Mouse (Mus musculus): Measurements from ENCODE around the gene Itpr3. TPM values are rescaled to one million over a fixed set of nuclear protein-coding genes. Genes with fewer than 3 reads are reported as not detected.
A peak's percentile ranks its signal among the peaks of the same experiment; 100 is the strongest.

Itpr3 gene
- polyA plus RNA-seq, 1 experiment from 2014 or later = 1.5 TPM

DNA sequence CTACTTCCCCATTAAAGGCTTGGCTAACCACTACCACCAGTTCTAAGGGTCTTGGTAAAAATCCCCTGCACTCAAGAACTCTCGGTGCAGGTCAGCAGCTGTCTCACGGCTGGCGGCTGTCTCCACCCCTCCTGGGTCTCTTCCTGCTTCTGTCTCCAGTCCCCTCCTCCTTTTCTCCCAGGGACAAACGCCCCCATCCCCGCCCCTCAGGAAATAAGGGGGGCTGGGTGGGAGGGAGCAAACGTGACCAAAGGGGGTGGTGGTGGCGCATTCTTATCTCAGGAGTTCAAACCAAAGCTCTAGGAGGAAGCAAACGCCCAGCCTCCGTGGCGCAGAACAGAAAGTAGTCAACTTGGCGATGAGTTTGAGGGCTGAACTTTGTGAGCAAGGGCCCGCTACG, 934 bp upstream of the Itpr3 start:
- H3K36me3 ChIP-seq = no peaks in the 10 kb centered on the region
- H3K4me1 ChIP-seq = peaks cover 37% of the 10 kb centered on the region
- no peaks in the 10 kb centered on the region for H3K9me3 ChIP-seq
- peak overlapping the region; percentile 88 for H3K27ac ChIP-seq (replicated peaks)
- WGBS = under 1% methylated on average over 13 of the region's 13 CpGs
- peak overlapping the region; percentile 91 for H3K4me2 ChIP-seq
- no peak; the same call in 1 of the 2 replicates for ATAC-seq (ENCODE audit: extremely low read depth, insufficient number of reproducible peaks, low FRiP score, low TSS enrichment)
- H3K27me3 ChIP-seq (replicated peaks) = peaks cover 28% of the 10 kb centered on the region
- peak overlapping the region; percentile 76 for H3K9ac ChIP-seq
- H3K4me3 ChIP-seq = peak overlapping the region; percentile 67

DNA sequence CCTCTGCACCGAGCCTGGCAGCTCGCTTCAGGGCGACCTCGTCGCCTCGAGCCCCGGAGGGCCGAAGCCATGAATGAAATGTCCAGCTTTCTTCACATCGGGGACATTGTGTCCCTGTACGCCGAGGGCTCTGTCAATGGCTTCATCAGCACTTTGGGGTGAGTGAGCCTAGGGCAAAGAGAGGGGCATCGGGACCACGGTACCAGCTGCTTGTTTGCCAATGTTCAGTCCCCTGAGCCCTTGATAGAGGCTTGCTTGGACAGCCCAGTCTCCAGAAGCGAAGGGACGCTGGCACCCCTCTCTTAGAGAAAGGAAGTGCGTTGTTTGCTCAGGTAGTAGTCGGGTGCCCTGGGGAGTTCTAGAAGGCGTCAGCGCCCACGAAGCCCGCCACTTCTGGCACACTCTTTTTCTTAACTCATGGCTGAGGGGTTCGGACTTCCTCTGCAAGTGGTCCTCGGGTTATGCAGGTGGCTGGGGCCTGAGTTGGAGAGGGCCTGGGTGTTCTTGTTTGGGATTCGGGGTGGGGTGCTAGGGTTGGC, 482 bp downstream of the Itpr3 start:
- no peaks in the 10 kb centered on the region for H3K9me3 ChIP-seq
- H3K4me1 ChIP-seq = peaks cover 27% of the 10 kb centered on the region
- peak overlapping the region; percentile 91 for H3K4me2 ChIP-seq
- H3K4me3 ChIP-seq = peak overlapping the region; percentile 67
- H3K36me3 ChIP-seq = no peaks in the 10 kb centered on the region
- H3K27ac ChIP-seq (replicated peaks) = peak overlapping the region; percentile 88
- peak overlapping the region; percentile 76 for H3K9ac ChIP-seq
- WGBS = 3% methylated on average over 24 of the region's 24 CpGs
- peaks cover 28% of the 10 kb centered on the region for H3K27me3 ChIP-seq (replicated peaks)
- no peak for ATAC-seq (ENCODE audit: extremely low read depth, insufficient number of reproducible peaks, low FRiP score, low TSS enrichment)

DNA sequence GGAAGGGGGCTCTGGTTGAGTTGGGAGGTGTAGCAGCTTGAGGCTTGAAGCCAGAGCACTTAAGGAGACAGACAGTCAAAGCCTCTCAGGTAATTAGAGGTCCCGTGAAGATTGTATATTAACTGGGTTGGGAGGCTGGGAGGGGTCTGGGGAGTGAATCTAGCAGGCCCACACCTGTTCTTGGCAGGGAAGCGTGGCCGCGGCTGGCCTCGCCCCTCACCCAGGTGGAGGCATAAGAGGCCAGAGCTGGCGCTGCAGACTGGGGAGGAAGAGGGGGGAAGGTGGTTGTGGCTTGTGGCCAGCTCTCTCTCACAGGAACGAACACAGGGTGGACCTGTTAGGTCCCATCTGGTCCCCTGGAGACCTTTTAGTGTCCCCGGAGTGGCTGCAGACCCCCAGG, 3.6 kb downstream of the Itpr3 start:
- H3K27me3 ChIP-seq (replicated peaks) = peaks cover 28% of the 10 kb centered on the region
- ATAC-seq (ENCODE audit: extremely low read depth, insufficient number of reproducible peaks, low FRiP score, low TSS enrichment) = no peak
- no peak overlapping the region for H3K27ac ChIP-seq (replicated peaks)
- H3K4me3 ChIP-seq = no peak overlapping the region
- no peaks in the 10 kb centered on the region for H3K36me3 ChIP-seq
- H3K9me3 ChIP-seq = no peaks in the 10 kb centered on the region
- H3K4me1 ChIP-seq = peaks cover 44% of the 10 kb centered on the region
- WGBS = 75% methylated on average over 8 of the region's 8 CpGs
- H3K9ac ChIP-seq = no peak overlapping the region
- H3K4me2 ChIP-seq = no peak overlapping the region

DNA sequence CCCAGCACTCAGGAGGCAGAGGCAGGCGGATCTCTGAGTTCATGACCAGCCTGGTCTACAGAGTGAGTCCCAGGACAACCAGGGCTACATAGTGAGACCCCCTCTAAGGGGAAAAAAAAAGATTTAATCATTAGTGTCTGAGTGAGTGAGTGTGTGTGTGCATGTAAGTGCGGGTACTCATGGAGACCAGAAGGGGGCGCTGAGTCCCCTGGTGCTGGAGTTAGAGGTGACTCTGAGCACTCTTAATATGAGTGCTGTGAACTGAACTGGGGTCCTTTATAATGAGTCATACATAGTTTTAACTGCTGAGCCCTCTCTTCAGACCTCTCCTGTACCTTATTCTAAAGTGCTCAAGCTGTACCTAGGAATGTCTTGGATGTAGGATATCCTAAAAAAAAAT, 4.6 kb downstream of the Itpr3 start:
- no peak for ATAC-seq (ENCODE audit: extremely low read depth, insufficient number of reproducible peaks, low FRiP score, low TSS enrichment)
- no peaks in the 10 kb centered on the region for H3K36me3 ChIP-seq
- no peak overlapping the region for H3K9ac ChIP-seq
- H3K9me3 ChIP-seq = no peaks in the 10 kb centered on the region
- 82% methylated on average over 3 of the region's 3 CpGs for WGBS
- H3K4me2 ChIP-seq = no peak overlapping the region
- peaks cover 46% of the 10 kb centered on the region for H3K4me1 ChIP-seq
- peaks cover 28% of the 10 kb centered on the region for H3K27me3 ChIP-seq (replicated peaks)
- no peak overlapping the region for H3K4me3 ChIP-seq
- no peak overlapping the region for H3K27ac ChIP-seq (replicated peaks)

DNA sequence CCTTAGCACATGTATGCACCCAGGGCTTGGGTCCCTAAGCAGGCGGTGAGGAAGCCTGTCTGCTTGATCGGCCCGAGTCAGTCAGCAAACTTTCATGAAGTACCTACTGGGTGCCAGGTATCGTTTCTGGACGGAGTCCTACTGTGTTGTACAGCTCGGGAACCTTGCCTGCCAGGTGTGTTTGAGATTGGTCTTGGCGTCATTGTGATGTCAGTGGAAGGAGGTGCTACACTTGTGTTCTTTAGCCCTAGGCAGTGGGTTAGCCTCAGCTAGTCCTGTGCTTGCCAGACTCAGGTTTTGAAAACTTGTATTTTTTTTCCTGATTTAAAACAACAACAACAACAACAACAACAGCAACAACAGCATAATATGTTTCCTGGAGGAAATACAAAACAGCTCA, 5.6 kb downstream of the Itpr3 start:
- Histone ChIP-seq H3K4me1 (peaks cover 42% of the 10 kb centered on the region), H3K27ac (replicated peaks) (no peak overlapping the region), H3K4me2 (no peak overlapping the region), H3K27me3 (replicated peaks) (peaks cover 24% of the 10 kb centered on the region), H3K9me3 (no peaks in the 10 kb centered on the region), H3K4me3 (no peak overlapping the region), H3K36me3 (no peaks in the 10 kb centered on the region), H3K9ac (no peak overlapping the region)
- ATAC-seq (ENCODE audit: extremely low read depth, insufficient number of reproducible peaks, low FRiP score, low TSS enrichment) = no peak
- 85% methylated on average over 7 of the region's 7 CpGs for WGBS

DNA sequence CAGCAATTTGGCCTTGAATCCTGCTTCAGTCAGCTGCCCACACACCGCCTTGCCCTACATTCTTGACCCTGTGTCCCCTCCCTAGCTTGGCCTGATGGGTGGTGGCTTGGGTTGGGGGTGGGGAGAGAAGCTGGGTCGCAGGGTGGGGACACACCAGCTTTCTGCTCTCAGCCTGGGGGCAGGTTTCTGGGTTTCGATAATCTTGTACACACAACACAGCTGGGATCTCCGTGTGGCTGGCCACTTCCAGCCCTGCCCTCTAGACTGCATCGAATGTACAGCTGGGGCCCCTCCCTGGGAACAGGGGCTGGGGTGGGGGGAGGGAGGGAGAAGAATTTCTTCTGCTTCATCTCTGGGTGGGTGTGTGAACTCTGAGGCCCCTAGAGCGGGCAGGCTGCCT, 6.6 kb downstream of the Itpr3 start:
- Histone ChIP-seq H3K36me3 (no peaks in the 10 kb centered on the region), H3K4me3 (no peak overlapping the region), H3K4me1 (peaks cover 32% of the 10 kb centered on the region), H3K4me2 (no peak overlapping the region), H3K9ac (peak overlapping the region; percentile 47), H3K27me3 (replicated peaks) (peaks cover 14% of the 10 kb centered on the region), H3K9me3 (no peaks in the 10 kb centered on the region), H3K27ac (replicated peaks) (no peak overlapping the region)
- ATAC-seq (ENCODE audit: extremely low read depth, insufficient number of reproducible peaks, low FRiP score, low TSS enrichment) = no peak
- 20% methylated on average over 6 of the region's 6 CpGs for WGBS

DNA sequence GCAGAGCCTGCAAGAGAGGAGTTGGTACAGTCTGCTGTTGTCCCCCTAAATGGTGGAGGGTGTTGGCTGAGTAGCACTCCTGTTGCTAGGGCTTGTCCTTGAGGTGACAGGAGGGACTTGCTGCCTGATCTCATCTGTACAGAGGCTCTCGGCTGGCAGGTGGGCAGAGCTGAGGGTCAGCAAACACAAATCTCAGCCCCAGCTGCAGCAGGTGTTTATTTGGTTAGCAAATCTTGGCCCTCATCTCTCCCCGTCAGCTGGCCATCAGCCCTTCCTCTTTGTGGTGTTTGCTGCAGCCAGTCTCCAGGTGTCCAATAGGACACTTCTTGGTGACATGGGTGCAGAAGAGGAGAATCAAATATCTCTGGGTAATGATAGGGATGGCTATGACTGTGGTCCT, 7.1 kb downstream of the Itpr3 start:
- no peak overlapping the region for H3K4me2 ChIP-seq
- H3K9me3 ChIP-seq = no peaks in the 10 kb centered on the region
- ATAC-seq (ENCODE audit: extremely low read depth, insufficient number of reproducible peaks, low FRiP score, low TSS enrichment) = no peak
- H3K4me1 ChIP-seq = peaks cover 28% of the 10 kb centered on the region
- WGBS = 67% methylated on average over 2 of the region's 2 CpGs
- no peak overlapping the region for H3K27ac ChIP-seq (replicated peaks)
- H3K9ac ChIP-seq = 0 out of 2 replicates have a peak overlapping the region, but pooled peaks have one; percentile 47
- peaks cover 9% of the 10 kb centered on the region for H3K27me3 ChIP-seq (replicated peaks)
- H3K4me3 ChIP-seq = no peak overlapping the region
- H3K36me3 ChIP-seq = no peaks in the 10 kb centered on the region

DNA sequence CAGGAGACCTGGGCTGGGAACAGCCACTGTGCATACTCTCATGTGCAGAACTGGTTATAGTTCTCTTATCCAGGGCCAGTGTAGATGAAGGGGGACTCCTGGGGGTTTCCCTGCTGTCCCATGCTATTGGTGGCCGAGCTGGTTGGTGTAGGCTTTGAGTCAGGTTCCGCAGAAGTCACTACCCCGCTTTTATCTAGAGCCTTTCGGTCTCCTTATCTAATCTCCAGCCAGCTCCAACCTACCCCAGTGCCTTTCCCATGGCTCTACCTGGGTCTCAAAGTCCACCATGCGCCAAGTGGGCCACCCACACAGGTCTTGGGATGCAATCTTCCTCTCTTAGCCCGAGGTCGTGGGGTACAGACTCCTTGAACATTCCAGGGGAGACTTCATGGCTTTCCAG, 9.0 kb downstream of the Itpr3 start:
- no peaks in the 10 kb centered on the region for H3K27me3 ChIP-seq (replicated peaks)
- H3K27ac ChIP-seq (replicated peaks) = no peak overlapping the region
- no peaks in the 10 kb centered on the region for H3K36me3 ChIP-seq
- WGBS = 29% methylated on average over 7 of the region's 7 CpGs
- H3K4me2 ChIP-seq = no peak overlapping the region
- H3K4me1 ChIP-seq = peaks cover 29% of the 10 kb centered on the region
- no peaks in the 10 kb centered on the region for H3K9me3 ChIP-seq
- H3K4me3 ChIP-seq = no peak overlapping the region
- H3K9ac ChIP-seq = no peak overlapping the region
- no peak for ATAC-seq (ENCODE audit: extremely low read depth, insufficient number of reproducible peaks, low FRiP score, low TSS enrichment)

DNA sequence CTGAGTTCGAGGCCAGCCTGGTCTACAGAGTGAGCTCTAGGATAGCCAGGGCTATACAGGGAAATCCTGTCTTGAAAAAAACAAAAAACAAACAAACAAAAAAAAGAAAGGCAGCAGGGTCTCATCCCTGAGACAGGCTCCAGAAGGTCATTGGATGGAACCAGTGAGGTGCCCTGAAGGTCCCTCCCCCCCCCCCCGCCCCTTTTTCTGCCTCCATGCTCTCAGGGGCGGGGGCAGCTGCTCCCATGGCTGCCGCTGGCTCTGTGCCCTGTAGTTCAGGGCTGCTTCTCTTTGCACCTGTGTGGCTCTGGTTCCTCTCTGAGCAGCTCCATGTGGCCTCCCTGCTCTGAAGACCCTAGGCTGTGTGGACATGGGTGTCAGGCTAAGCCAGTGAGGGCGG, 12.0 kb downstream of the Itpr3 start:
- H3K4me2 ChIP-seq = no peak overlapping the region
- H3K9ac ChIP-seq = no peak overlapping the region
- no peaks in the 10 kb centered on the region for H3K27me3 ChIP-seq (replicated peaks)
- no peaks in the 10 kb centered on the region for H3K36me3 ChIP-seq
- ATAC-seq (ENCODE audit: extremely low read depth, insufficient number of reproducible peaks, low FRiP score, low TSS enrichment) = no peak
- peaks cover 24% of the 10 kb centered on the region for H3K4me1 ChIP-seq
- H3K27ac ChIP-seq (replicated peaks) = no peak overlapping the region
- no peak overlapping the region for H3K4me3 ChIP-seq
- H3K9me3 ChIP-seq = no peaks in the 10 kb centered on the region
- WGBS = 62% methylated on average over 5 of the region's 5 CpGs

DNA sequence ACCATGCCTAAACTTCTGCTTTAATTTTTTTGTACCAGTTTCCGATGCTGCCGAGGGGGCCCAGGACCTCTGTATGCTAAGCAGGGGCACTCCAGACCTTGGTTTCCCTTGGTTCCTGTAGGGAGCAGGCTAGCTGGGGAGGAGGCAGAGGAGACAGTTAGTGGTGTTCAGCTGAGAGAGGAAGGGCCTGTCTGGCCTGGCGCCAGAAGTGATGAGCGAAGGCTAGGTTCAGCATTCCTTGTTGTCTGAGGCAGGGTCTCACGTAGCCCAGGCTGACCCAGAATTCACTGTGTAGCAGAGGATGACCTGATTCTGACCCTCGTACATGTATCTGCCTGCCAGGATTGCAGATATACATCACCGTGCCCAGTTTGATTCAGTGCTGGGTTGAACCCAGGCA, 13.8 kb downstream of the Itpr3 start:
- Histone ChIP-seq H3K4me1 (peaks cover 25% of the 10 kb centered on the region), H3K4me3 (no peak overlapping the region), H3K36me3 (no peaks in the 10 kb centered on the region), H3K4me2 (no peak overlapping the region), H3K9ac (no peak overlapping the region), H3K27ac (replicated peaks) (no peak overlapping the region), H3K9me3 (no peaks in the 10 kb centered on the region), H3K27me3 (replicated peaks) (no peaks in the 10 kb centered on the region)
- WGBS = 85% methylated on average over 7 of the region's 7 CpGs
- no peak for ATAC-seq (ENCODE audit: extremely low read depth, insufficient number of reproducible peaks, low FRiP score, low TSS enrichment)

DNA sequence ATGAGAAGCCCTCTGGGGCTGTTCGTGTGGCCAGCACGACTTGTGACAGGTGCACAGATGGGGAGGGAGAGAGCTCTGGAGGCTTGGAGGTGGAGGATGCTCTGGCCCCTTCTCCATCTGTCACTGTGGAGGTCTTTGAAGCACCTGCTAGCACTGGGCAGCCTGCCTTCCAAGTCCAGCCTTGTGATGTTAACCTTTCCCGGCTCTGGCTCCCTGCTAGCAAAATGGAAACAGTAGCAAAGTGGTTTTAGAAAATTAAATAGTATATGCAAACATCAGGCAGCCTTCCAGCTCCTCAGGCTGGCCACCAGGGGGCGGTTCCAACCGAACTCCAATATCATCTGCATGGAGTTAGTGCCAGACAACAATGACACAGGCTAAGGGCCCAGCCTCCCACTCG, 14.5 kb downstream of the Itpr3 start:
- no peak overlapping the region for H3K9ac ChIP-seq
- H3K9me3 ChIP-seq = no peaks in the 10 kb centered on the region
- no peaks in the 10 kb centered on the region for H3K36me3 ChIP-seq
- no peak overlapping the region for H3K4me2 ChIP-seq
- no peak overlapping the region for H3K27ac ChIP-seq (replicated peaks)
- 47% methylated on average over 6 of the region's 6 CpGs for WGBS
- H3K27me3 ChIP-seq (replicated peaks) = no peaks in the 10 kb centered on the region
- no peak for ATAC-seq (ENCODE audit: extremely low read depth, insufficient number of reproducible peaks, low FRiP score, low TSS enrichment)
- peaks cover 22% of the 10 kb centered on the region for H3K4me1 ChIP-seq
- H3K4me3 ChIP-seq = no peak overlapping the region

DNA sequence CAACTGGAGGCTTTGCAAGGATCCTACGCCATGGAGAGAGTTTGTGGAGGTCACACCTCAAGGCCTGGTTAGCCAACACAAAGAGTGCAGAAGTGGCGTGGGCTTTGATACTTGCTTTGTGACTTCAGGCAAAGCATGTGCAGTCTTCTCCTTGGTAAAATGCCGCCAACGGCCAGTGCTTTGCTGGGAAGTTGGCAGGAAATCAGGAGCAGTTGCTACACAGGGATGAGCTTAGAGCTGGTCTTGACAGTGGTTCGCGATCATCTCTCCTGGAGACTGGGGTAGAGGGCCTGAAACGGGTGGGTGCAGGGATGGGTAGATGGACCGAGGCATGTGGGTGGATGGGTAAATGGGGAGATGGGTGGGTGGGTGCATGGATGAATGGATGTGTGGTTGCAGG, 15.3 kb downstream of the Itpr3 start:
- 88% methylated on average over 8 of the region's 8 CpGs for WGBS
- Histone ChIP-seq H3K4me3 (no peak overlapping the region), H3K9me3 (no peaks in the 10 kb centered on the region), H3K4me2 (no peak overlapping the region), H3K27ac (replicated peaks) (no peak overlapping the region), H3K27me3 (replicated peaks) (no peaks in the 10 kb centered on the region), H3K9ac (no peak overlapping the region), H3K36me3 (0 out of 2 replicates have a peak, but pooled peaks cover under 1% of the 10 kb centered on the region), H3K4me1 (peaks cover 22% of the 10 kb centered on the region)
- ATAC-seq (ENCODE audit: extremely low read depth, insufficient number of reproducible peaks, low FRiP score, low TSS enrichment) = no peak

All from heart, embryonic 13.5 days (tissue).